Mouse (Mus musculus): Measurements from ENCODE around the gene Gm3327. TPM values are rescaled to one million over a fixed set of nuclear protein-coding genes. Genes with fewer than 3 reads are reported as not detected.
"Not testable (repeated sequence)": the region's sequence is repeated elsewhere in the genome, so short reads cannot be mapped to it uniquely, and the experiment has no call there.

Gene Gm3327
- not detected for total RNA-seq (2021)
- long read RNA-seq, experiment 1: 0 reads
- long read RNA-seq, experiment 2: 0 reads

DNA sequence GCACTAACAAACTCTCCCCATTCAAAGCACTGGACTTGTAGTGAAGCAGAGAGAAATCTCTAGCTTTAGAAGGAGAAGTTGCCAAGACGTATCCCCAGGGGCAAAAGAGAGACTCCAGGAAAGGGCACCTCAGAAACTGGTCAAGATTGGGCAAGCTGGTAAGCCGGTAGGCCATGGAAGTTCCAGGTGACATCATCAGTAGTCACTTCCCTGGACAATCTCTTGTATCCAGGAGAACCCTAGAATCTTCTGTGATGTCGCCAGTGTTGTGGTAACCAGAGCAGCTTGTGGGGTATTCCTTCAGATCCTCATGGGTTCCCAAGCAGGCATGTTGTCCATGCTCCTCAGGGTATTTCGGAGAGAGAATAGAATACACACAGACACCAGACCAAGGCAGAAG is at the start of gene Gm3327:
Gene Gm3327, plus strand, starts transcription at position 301 of the 400 bp plus-strand sequence.
- intact Hi-C loops (cut with DNase I): not testable (repeated sequence)

DNA sequence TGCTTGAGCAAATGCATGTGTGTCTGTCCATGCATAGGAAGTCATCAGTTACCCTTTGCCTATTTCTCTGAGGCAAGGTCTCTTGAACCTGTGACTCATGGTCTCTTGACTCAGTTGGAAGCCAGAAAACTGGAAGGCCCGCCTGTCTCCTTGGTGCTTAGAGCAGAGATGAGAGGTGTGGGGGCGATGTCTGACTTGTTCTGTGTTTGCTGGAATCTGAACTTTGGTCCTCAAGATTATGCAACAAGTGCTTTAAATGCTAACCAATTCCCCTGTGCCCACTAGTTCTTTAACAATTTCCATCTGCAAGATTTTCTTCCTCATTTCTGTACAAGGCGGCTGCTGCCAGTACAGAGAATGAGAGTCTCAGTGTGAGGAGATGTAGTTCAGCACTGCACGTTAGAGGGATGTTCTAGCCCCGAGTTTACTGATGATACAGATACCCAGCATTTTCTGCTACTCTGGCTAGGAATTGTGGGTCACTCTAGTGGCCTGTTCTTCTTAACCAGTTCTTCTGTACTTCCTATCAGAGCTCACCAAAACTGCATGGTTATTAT is 45.8 kb upstream of the Gm3327 start:
- DNase-seq; intact Hi-C loops (cut with DNase I): not testable (repeated sequence)

More for the DNA sequence above, at the start of gene Gm3327:
- not testable (repeated sequence) for DNase-seq

DNA sequence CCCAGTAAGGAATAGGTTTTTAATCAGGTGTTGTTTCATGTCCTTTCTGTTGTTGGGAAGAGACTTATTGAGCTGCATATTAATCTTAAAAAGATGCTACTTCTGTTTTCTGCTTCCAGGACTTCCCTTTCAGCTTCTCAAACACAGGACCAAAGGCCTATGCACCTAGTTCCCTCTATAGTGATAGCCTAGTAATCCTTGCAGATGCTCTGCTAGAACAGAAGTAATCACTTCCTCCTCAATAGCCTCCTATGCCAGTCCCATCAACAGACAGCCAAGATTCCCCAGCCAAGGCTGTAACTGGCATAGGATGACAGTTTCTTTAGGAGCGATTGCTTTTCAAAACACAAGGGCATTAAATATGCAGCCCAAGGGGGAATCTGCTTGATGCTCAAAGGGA is 37.1 kb upstream of the Gm3327 start:
- DNase-seq; intact Hi-C loops (cut with DNase I): not testable (repeated sequence)

DNA sequence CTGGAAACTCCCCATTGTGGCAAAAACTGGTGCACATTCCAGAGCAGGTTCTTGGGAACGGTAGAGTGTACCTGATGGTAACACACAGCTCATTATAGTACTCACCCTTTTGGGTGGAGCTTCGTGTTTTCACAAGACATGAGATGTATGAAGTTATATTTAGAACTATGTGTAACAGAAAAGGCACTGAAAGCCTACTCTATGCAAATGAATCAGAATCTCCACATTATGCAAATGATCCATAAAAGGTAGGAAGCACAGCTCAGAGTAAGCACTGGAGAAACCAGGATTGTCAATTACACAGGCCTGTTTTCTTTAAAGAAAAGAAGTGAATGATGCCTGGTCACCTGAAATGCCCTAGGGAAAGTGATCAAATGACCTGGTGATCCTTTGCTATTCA is 36.1 kb upstream of the Gm3327 start:
- intact Hi-C loops (cut with DNase I); DNase-seq: not testable (repeated sequence)

DNA sequence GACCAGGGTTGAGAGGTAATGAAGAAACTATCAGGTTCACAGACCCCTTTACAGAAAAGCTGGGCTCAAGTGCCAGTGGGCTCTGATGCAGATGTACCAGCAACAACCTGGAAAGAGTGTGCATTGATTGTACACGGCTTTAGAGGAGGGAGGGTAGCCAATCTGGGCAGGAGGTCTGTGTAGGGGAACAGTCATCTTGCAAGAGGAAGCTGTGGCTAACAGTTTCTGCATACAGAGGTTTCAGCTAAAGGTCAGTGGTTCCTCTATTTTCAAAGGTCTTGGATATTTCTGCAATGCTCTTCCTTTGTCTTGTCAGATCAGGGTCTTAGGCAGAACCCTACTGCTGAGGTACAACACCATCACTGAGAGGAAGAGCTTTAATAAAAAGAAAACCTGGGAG is 32.1 kb upstream of the Gm3327 start:
- DNase-seq; intact Hi-C loops (cut with DNase I): not testable (repeated sequence)

DNA sequence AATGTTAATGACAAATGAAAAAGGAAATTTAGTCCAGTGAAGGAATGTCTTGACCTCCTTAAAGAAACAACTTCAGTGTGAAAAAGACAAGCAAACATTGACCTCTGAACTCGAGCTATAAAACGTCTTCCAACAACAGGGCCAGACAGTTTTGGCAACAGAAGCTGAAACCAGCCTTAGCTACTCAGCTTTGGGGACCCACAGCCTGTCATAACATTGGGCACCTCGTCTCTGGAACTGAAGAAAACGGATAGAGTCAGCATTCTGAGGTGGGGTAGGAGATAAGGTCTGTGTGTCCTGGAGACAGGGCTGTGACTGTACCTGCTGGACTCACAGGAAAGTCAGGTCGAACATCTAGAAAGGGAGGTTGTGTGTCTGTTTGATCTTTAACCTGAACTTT is 29.2 kb upstream of the Gm3327 start:
- intact Hi-C loops (cut with DNase I): not testable (repeated sequence)

DNA sequence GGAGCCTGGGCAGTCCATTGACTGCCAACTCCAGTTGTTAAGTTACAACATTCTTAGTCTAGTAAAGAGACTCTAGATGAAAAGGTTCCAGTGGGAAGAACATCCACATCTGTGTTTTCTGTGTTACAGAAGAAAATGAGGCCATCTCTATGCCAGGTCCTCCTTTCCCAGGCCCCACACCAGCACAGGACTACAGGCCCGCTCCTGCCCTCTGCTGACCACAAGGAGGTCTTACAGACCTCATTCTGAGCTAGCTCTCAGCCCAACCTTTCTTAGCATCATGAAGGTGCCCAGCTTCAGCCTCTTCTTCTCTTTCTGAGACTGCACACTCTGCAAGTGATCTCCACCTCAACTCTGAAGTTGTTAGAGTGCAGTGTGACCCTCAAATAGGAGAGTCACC is 23.6 kb upstream of the Gm3327 start:
- intact Hi-C loops (cut with DNase I): not testable (repeated sequence)

More for the DNA sequence above, 29.2 kb upstream of the Gm3327 start:
- DNase-seq: not testable (repeated sequence)

DNA sequence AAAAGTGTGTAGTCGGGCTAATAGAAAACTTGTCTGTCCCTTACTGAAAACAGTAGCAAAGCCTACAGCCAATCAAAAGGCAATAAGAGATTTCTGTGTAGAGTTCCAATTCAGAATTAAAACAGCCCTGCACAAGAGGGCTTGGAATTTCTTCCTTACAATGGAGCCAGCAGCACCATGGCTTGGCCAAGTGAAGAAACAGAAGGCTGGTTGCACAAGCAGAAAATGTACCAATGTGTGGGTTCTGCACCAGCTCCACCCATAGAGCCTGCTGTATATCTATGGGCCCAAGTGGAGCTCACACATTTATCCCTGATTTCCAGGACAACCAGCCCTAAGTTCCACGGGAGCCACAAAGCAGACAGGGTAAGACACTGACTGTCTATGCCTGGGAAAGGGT is 21.3 kb upstream of the Gm3327 start, which contains the start of gene Ear2:
Gene Ear2, plus strand, starts transcription at position 301 of the 400 bp plus-strand sequence.
- intact Hi-C loops (cut with DNase I); DNase-seq: not testable (repeated sequence)

More for the DNA sequence above, 23.6 kb upstream of the Gm3327 start:
- not testable (repeated sequence) for DNase-seq

DNA sequence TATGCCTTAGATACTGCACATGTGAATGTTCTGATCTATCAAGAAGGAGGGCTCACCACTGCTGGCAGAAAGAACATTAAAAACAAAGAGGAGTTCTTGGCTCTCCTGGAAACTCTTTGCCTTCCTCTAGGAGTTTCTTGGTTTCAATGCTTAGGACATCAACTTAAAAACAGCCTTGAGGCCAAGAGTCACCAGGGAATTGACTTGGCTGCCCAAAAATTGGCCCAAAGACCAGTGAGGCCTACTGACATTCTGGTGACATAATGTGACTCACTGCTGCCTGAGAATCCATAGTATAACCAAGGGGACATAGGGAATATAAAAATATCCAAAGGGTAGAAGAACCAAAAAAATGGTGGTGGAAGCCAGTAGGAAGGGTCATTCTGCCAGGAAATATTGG is 12.7 kb upstream of the Gm3327 start:
- DNase-seq: no peak
- intact Hi-C loops (cut with DNase I): no loop called here

Other genes starting within 250 kb of the Gm3327 start
- not detected for gene Ear1, start 248.3 kb upstream of the Gm3327 start, total RNA-seq (2021)
- not detected for gene Ear10, start 200.3 kb upstream of the Gm3327 start, total RNA-seq (2021)
- gene Gm8113, start 198.5 kb upstream of the Gm3327 start, total RNA-seq (2021): 1 to 10 TPM; 4.2 to 4.4 TPM
- not detected for gene Ang5, start 166.8 kb upstream of the Gm3327 start, total RNA-seq (2021)
- gene Ang6, start 121.6 kb upstream of the Gm3327 start, total RNA-seq (2021): not detected
- gene Ear2, start 21.2 kb upstream of the Gm3327 start, total RNA-seq (2021): 1 to 10 TPM in 1 of 2 experiments, under 1 TPM in 1; 0.63 to 1.2 TPM
- gene Gm8212, start 73.8 kb downstream of the Gm3327 start, total RNA-seq (2021): not detected
- not detected for gene 4930503E14Rik, start 89.4 kb downstream of the Gm3327 start, total RNA-seq (2021)
- not detected for gene Gm8220, start 161.7 kb downstream of the Gm3327 start, total RNA-seq (2021)
- gene Gm5930, start 214.7 kb downstream of the Gm3327 start, total RNA-seq (2021): not detected
- gene Gm8229, start 241.5 kb downstream of the Gm3327 start, total RNA-seq (2021): not detected

All from heart, postnatal 14 days (tissue).